Mouse (Mus musculus) spleen, postnatal 4 days (tissue): Measurements from ENCODE around the gene Zpr1.

Source experiments
- DNase-seq, 2 experiments: peaks; one replicate each; pipeline ENCODE4 v3.0.0; 2022; ENCODE audit warnings: low spot score in 2 of 2

Zpr1 gene

GRCm38 (mm10) chr9:46272677-46273454, at the start of gene Zpr1:
TSS of gene Zpr1 (plus strand) at chr9:46273064.
- peak; percentile 82 to 91 for DNase-seq

DNA sequence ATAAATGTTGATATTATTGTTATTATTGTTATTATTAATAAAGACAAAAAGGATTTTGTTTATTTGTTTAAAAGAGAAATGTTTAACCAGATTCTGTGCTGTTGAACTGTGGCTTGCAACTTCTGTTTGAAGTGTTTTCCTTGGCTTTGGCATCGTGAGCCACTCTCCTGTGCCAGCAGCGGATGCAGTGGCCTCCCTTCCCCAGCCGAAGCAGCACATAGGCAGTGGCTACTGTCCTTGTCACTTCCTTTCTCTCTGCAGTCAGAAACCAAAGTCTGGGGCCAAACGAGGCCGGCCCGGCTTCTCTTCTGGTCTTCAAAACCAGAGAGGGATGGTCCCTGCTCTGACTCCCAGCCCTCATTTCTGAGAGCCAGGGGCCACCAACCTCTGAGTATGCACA, 49.8 kb upstream of the Zpr1 start:
- no peak for DNase-seq

DNA sequence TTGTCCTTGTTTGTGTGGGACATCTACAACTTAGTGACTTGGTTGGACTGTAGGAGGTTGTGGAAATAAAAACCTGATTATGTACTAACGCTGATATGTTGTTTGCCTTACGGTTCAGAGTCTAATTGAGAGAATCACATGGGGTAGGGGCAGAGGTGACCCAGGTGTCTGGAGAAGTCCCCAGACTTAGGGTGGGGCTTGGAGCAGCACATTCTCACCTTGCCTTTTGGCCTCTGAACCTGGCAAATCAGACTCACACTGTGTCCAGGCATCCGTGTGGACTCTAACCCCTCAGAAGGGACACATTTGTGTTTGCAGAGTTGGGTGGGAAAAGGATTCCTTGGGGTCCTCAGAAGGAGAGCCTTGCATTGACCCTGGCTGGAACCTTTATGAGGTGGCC, 48.8 kb upstream of the Zpr1 start:
- DNase-seq, result no peak

DNA sequence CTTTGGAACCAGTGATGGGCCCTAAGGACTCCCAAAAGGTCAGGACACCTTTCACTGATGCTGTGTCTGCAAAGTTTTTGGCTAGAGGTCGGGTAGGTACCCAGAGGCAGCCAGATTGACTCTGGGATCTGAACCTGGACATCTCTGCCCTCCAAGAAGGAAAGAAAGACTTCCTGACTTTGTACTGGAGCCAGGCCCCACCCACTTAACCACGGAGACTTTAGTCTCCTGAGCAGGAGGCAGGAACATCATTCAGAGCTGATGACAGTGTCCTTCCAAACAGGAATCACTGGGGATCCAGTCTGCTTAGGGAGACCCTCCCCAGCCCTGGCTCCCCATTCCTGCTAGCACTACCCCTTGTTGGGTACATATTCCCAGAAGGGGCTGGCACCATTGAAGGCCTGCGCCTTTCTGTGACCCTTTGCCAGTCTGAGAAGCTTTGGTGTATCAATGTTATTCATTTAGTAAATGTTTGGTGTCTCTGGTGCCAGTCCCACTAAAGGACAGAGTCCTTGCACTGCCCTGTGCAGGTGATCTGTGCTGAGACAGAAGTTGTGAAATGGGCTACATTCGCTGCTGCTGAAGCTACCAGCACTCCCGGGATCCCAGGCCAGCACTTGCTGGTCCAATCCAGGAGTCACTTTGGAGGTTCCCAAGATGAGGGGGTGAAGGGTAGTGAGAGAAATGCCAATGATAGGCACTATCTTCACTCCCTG, 47.8 kb upstream of the Zpr1 start:
- DNase-seq, result no peak

GRCm38 (mm10) chr9:46227064-46227614, 45.7 kb upstream of the Zpr1 start:
- DNase-seq, result no peak

DNA sequence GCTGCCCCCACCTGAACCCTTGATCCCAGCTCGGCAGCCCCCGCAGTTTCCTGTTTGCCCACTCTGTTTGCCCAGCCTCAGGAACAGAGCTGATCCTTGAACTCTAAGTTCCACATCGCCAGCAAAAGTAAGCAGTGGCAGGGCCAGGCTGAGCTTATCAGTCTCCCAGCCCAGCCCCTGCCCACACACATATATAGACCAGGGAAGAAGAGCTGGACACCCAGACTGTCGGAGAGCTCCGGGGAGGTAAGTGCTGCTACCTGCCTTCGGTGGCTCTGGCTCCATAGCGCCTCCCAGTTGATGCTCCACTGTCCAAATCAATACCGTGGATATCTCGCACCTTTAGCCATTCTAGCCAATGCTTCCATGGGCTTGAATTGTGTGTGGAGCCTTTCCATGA, 44.4 kb upstream of the Zpr1 start, which contains the start of gene Apoa1:
Apoa1 (plus strand) TSS at position 90 of the 400 bp plus-strand sequence.
- DNase-seq, result no peak

- peak; percentile 51 to 71 for DNase-seq
These were observed 43.1 kb upstream of the Zpr1 start for GRCm38 (mm10) chr9:46229573-46230449.

DNA sequence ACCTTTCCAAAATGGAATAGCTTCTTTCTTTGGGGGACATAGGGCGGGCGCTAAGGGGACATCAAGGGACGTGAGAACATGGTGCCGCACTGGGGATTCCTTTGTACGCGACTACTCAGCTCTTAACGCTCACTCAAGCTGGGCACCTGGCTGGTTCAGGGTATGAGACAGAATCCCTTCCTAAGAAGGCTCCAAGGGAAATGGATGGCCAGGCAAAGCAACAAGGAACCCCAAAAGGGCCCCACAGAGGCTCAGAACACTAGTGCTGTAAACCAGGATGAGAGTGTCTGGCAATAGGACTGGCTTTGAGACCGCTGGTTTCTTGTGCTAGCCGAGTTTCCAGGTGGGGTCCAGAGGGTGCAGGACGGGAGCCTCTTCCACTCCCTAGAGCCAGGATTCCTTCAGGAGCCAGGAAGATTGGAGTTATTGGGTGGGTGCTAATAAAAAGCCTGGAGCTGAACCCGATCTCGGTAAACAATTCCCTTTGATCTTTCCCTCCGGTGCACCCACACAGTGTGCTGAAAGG, 42.4 kb upstream of the Zpr1 start:
- no peak for DNase-seq

DNA sequence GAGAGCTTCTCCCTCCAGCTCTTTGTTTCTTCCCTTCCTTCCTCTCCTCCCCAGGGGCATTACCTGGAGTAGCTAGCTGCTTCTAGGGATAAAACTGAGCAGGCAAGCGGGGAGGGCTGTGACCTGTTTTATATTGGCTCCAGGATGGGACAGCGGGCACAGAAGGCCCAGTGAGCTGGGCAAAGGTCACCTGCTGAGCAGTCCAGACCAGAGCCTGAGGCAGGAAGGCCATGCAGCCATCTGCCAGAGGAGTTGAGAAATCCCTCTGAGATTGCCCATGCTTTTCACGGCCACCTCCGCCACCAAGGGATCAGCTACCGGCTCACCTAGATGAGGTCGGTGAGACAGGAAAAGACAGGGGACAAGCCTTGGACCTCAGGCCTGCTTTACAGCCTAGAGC, 37.7 kb upstream of the Zpr1 start:
- DNase-seq, result no peak

DNA sequence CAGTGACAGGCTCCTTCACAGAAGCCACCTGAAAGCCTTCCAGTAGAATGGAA, 37.4 kb upstream of the Zpr1 start, which contains the start of gene Apoc3:
Apoc3 (minus strand) TSS at position 41 of the 53 bp plus-strand sequence.
- no peak for DNase-seq

GRCm38 (mm10) chr9:46235649-46236048, 37.2 kb upstream of the Zpr1 start:
- no peak for DNase-seq

DNA sequence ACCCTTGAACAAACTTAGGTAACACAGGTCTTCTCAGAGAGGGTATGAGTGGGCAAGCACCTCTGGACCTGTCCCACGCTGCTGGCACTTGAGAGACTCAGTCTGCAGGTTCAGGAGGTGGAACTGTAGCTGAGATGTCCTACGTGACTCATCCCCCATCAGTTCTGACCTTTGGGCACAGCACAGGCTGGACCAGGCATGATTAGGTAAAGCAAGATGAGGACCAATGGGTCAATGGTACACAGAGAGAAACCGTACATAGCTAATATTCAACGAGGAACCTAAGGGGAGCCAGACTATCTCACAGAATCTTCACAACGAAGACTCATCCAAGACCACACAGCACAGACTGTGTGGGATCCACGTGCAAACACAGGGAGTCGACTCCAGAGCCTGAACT, 34.0 kb upstream of the Zpr1 start:
- no peak for DNase-seq

GRCm38 (mm10) chr9:46240526-46241153, 32.2 kb upstream of the Zpr1 start, which contains the start of gene Apoa4:
TSS of gene Apoa4 (plus strand) at chr9:46240696.
- no peak for DNase-seq

- DNase-seq, result no peak
These were observed 31.0 kb upstream of the Zpr1 start for GRCm38 (mm10) chr9:46241818-46242217.

DNA sequence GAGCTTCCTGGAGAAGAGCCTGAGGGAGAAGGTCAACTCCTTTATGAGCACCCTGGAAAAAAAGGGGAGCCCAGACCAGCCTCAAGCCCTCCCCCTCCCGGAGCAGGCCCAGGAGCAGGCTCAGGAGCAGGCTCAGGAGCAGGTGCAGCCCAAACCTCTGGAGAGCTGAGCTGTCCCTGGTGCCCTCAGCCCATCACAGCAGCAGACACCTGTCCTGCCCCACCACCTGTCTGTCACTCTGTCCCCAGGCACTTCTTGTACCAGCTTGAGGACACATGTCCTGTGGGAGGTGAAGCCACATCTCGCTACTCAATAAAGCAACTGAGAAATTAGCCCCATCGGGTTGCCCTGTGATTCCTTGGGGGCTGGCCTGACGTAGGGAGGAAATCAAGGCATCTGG, 29.7 kb upstream of the Zpr1 start:
- DNase-seq, result no peak

DNA sequence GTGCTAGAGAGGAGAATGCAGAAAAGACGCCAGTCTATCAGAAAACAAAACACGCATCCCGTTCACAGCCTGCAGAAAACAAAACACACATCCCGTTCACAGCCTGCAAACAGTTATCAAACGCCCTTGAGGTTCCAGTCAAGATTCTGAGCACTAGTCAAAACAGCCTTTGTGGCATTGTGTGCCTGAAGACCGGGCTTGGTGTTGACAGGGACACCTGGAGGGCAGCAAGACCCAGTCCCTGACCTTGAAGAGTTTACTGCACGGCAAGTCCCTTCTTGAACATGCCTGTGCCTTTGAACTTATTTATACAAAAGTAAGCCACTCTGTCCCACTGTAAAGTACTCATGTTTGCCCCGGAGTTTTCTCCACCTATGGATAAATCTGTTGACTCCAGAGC, 29.3 kb upstream of the Zpr1 start:
- no peak for DNase-seq

DNA sequence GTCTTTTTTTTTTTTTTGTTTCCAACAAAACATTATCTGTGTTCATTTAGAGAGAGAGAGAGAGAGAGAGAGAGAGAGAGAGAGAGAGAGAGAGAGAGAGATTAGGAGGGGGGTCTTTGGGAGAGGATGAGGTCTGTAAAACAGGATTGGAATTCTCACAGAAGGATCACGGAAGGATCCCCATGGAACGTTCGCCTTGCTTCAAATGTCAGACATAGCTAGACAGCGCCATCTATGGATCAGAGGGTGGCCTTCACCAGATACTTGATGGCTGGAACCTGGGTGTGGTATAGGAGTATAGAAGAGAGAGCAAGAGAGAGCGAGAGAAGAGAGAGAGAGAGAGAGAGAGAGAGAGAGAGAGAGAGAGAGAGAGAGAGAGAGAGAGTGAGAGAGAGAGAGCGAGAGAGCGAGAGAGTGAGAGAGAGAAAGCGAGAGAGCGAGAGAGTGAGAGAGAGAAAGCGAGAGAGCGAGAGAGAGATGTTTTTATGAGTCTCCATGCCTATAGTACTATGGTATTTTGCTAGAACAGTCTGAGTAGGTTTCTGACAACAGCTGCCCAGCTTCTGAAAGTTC, 26.0 kb upstream of the Zpr1 start:
- DNase-seq, result no peak

- no peak for DNase-seq
These were observed 16.7 kb upstream of the Zpr1 start for GRCm38 (mm10) chr9:46256177-46256576.

DNA sequence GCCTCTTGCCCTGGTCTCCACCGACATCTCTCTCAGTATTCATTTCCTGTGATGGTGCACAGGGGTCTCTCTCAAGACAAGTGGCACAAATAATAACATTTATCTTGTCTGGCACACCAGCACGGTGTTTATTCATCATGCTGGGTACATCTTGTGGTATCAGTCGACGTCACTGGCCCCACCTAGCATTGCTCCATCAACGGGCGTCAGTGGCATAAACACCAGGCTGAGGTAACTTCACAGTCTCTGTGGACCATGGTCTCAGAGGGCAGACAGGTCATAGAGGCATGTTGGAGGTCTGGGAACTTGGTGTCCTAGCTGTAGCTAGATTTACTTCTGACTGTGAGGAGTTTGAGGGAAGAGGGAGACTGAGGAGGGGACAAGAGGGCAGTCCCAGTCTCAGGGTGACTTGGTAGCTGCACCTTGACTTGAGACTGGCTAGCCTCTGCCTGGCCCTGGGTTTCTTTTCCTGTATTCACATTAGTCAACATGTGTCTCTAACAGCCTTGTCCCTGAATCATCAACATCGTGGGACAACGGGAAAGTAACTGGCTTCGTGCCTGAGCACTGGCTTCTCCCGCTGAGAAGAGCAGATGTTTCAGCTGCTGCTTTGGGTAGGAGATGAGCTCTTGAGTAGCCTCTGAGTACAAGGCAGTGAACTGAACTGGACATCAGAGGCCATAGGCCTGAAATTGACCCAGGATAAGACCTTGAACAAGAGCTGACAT, 16.0 kb upstream of the Zpr1 start:
- no peak for DNase-seq

DNA sequence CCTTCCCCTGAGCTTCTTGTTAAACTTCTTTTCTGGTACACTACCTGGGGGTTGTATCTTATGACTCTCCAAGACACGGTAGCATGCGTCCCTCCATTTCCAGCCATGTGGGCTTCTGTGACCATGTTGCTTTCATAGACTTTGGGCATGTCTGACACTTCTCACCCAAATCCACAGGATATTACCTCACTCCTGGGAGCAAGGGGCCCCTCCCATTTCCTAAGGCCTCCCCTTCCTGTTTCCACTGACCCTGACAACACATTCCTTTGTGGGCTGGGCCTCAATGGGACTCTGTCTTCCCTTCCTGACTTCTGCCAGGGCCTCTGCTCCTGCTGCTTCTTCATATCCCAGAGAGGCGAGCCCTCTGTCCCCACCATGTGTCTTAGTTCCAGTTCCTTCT, 15.3 kb upstream of the Zpr1 start:
- DNase-seq, result no peak

- DNase-seq, result no peak
These were observed 13.8 kb upstream of the Zpr1 start for GRCm38 (mm10) chr9:46259111-46259510.
